Comparison of ENCODE assay signal across 10 mouse cellular contexts in genomic region chr6:124862406-124863124, GRCm38 (mm10). TPM values are rescaled to one million over a fixed set of nuclear protein-coding genes. Genes with fewer than 3 reads are reported as not detected.
DNase-seq lines count a peak whose midpoint lies in the region; ATAC-seq and TF ChIP-seq lines count a peak whose summit lies in the region.
"Had no signal": no experiment of that assay in that cellular context is flagged by ENCODE, and none has a peak within 500 bp of the region (broad histone marks: within the 10 kb centered on the region; RNA-seq: fewer than 3 reads in every experiment).

No protein-coding gene starts in this region.

- H3K27me3 ChIP-seq in heart, embryonic 13.5 days (replicated peaks) = peaks cover 84% of the 10 kb centered on the region
- peaks cover 83% of the 10 kb centered on the region for H3K27me3 ChIP-seq in E14TG2a.4 (ENCODE audit: insufficient read depth, low read length)
- H3K27me3 ChIP-seq in forebrain, embryonic 14.5 days (replicated peaks; ENCODE audit: control insufficient read depth, insufficient read depth, low read length) = no peaks in the 10 kb centered on the region
- H3K27me3 ChIP-seq in midbrain, embryonic 11.5 days (ENCODE audit: control insufficient read depth, insufficient read depth, low read length) = peaks cover 5% of the 10 kb centered on the region; the same call in 1 of the 2 replicates

- WGBS in heart, embryonic 13.5 days = 12% methylated on average over 8 of the region's 8 CpGs
- WGBS in forebrain, embryonic 14.5 days = 12% methylated on average over 8 of the region's 8 CpGs
- WGBS in midbrain, embryonic 11.5 days = 11% methylated on average over 8 of the region's 8 CpGs

- H3K4me2 ChIP-seq in heart, embryonic 13.5 days = peak overlapping the region; percentile 91
- peak overlapping the region; percentile 77 for H3K4me2 ChIP-seq in forebrain, embryonic 14.5 days (ENCODE audit: low read length)
- H3K4me2 ChIP-seq in midbrain, embryonic 11.5 days = peak overlapping the region; percentile 85

- H3K27ac ChIP-seq in heart, embryonic 13.5 days (replicated peaks) = no peak overlapping the region
- peak overlapping the region; percentile 90 for H3K27ac ChIP-seq in forebrain, embryonic 14.5 days (ENCODE audit: low read depth, low read length)
- H3K27ac ChIP-seq in midbrain, embryonic 11.5 days (ENCODE audit: low read depth, low read length) = no peak overlapping the region; the same call in 1 of the 2 replicates

- H3K9me3 ChIP-seq in heart, embryonic 13.5 days = no peaks in the 10 kb centered on the region
- H3K9me3 ChIP-seq in E14TG2a.4 (ENCODE audit: low read length) = no peaks in the 10 kb centered on the region
- no peaks in the 10 kb centered on the region for H3K9me3 ChIP-seq in forebrain, embryonic 14.5 days (replicated peaks; ENCODE audit: control insufficient read depth, low read length)
- no peaks in the 10 kb centered on the region for H3K9me3 ChIP-seq in midbrain, embryonic 11.5 days (ENCODE audit: control insufficient read depth, low read length)

- peaks cover 30% of the 10 kb centered on the region for H3K4me1 ChIP-seq in heart, embryonic 13.5 days
- peaks cover 73% of the 10 kb centered on the region for H3K4me1 ChIP-seq in E14TG2a.4 (replicated peaks; ENCODE audit: low read depth, low read length)
- peaks cover 25% of the 10 kb centered on the region for H3K4me1 ChIP-seq in forebrain, embryonic 14.5 days (ENCODE audit: control insufficient read depth, insufficient read depth, low read length)
- H3K4me1 ChIP-seq in midbrain, embryonic 11.5 days (ENCODE audit: control insufficient read depth, insufficient read depth, low read length) = peaks cover 35% of the 10 kb centered on the region

- no peak for ATAC-seq in heart, embryonic 13.5 days (ENCODE audit: extremely low read depth, insufficient number of reproducible peaks, low FRiP score, low TSS enrichment)
- no peak; the same call in 1 of the 2 replicates for ATAC-seq in forebrain, embryonic 14.5 days
- 0 out of 2 replicates have a peak, but pooled peaks have one; percentile 0 for ATAC-seq in midbrain, embryonic 11.5 days (ENCODE audit: low FRiP score)

- DNase-seq in heart, adult 8-10 months (ENCODE audit: low spot score) = no peak
- no peak for DNase-seq in forebrain, embryonic 14.5 days (ENCODE audit: low spot score)
- peak; percentile 91 for DNase-seq in midbrain, embryonic 11.5 days (ENCODE audit: low spot score, missing footprints)
- no peak for DNase-seq in retina, embryonic 14.5 days (ENCODE audit: low spot score)
- no peak for DNase-seq in T-cell, adult 2 months (ENCODE audit: low spot score)
- DNase-seq in lung, postnatal 36 days = no peak

- H3K4me3 ChIP-seq in heart, embryonic 13.5 days = peak overlapping the region; percentile 60
- H3K4me3 ChIP-seq in E14TG2a.4 (replicated peaks; ENCODE audit: low read length) = peak overlapping the region; percentile 81
- H3K4me3 ChIP-seq in forebrain, embryonic 14.5 days (ENCODE audit: low read depth, low read length) = peak overlapping the region; percentile 60
- peak overlapping the region; percentile 53 for H3K4me3 ChIP-seq in midbrain, embryonic 11.5 days (ENCODE audit: low read depth, low read length)
- H3K4me3 ChIP-seq: erythroblast, embryonic 14.5 days had no signal

- TF ChIP-seq CTCF in E14TG2a.4 (conservative IDR thresholded peaks at IDR 0.05; ENCODE audit: low read length) = no peak

- peak overlapping the region; percentile 85 for H3K9ac ChIP-seq in heart, embryonic 13.5 days
- peak overlapping the region; percentile 79 for H3K9ac ChIP-seq in forebrain, embryonic 14.5 days (ENCODE audit: low read length)
- peak overlapping the region; percentile 82 for H3K9ac ChIP-seq in midbrain, embryonic 11.5 days (ENCODE audit: low read length)

- no peaks in the 10 kb centered on the region for H3K36me3 ChIP-seq in heart, embryonic 13.5 days
- H3K36me3 ChIP-seq in E14TG2a.4 (ENCODE audit: insufficient read depth, low read length) = no peaks in the 10 kb centered on the region
- 0 out of 2 replicates have a peak, but pooled peaks cover 10% of the 10 kb centered on the region for H3K36me3 ChIP-seq in forebrain, embryonic 14.5 days (ENCODE audit: control insufficient read depth, insufficient read depth, low read length)
- no peaks in the 10 kb centered on the region for H3K36me3 ChIP-seq in midbrain, embryonic 11.5 days (ENCODE audit: control insufficient read depth, insufficient read depth, low read length)

RNA-seq across cellular contexts. Expression of gene Gpr162, which starts 1.2 kb away (rescaled TPM):
- polyA plus RNA-seq in heart, embryonic 13.5 days (2015; fragmentation: Nextera tagmentation; extraction: Ambion mirVana) = 1.6 TPM in 2 replicates
- 1 to 10 TPM in 1 of 4 experiments, under 1 TPM in 3; 0.31 to 1.6 (median 0.74) TPM for total RNA-seq in heart, adult 8-10 months (2022)
- 11.0 and 13.0 TPM in 2 replicates for polyA plus RNA-seq in forebrain, embryonic 14.5 days (2014; fragmentation: Nextera tagmentation; extraction: Ambion mirVana)
- polyA plus RNA-seq in midbrain, embryonic 11.5 days (2014; fragmentation: Nextera tagmentation; extraction: Ambion mirVana) = 1.6 and 2.1 TPM in 2 replicates
- total RNA-seq: neutrophil, adult 5-6 weeks had no signal

RNA-seq across cellular contexts. Expression of gene P3h3, which starts 5.0 kb away (rescaled TPM):
- 15.5 and 17.7 TPM in 2 replicates for polyA plus RNA-seq in heart, embryonic 13.5 days (2015; fragmentation: Nextera tagmentation; extraction: Ambion mirVana)
- 1 to 10 TPM; 8.0 to 9.7 (median 9.4) TPM for total RNA-seq in heart, adult 8-10 months (2022)
- polyA plus RNA-seq in forebrain, embryonic 14.5 days (2014; fragmentation: Nextera tagmentation; extraction: Ambion mirVana) = 6.2 and 10.1 TPM in 2 replicates
- polyA plus RNA-seq in midbrain, embryonic 11.5 days (2014; fragmentation: Nextera tagmentation; extraction: Ambion mirVana) = 7.8 and 7.9 TPM in 2 replicates
- total RNA-seq: neutrophil, adult 5-6 weeks had no signal
- polyA plus RNA-seq: erythroblast, embryonic 14.5 days had no signal

RNA-seq across cellular contexts. Expression of gene Gnb3, which starts 22.5 kb away (rescaled TPM):
- 7.8 and 11.7 TPM in 2 replicates for polyA plus RNA-seq in heart, embryonic 13.5 days (2015; fragmentation: Nextera tagmentation; extraction: Ambion mirVana)
- total RNA-seq in heart, adult 8-10 months (2022) = 10 to 100 TPM; 11.6 to 18.4 (median 16.7) TPM
- 0.54 and 0.89 TPM in 2 replicates for polyA plus RNA-seq in forebrain, embryonic 14.5 days (2014; fragmentation: Nextera tagmentation; extraction: Ambion mirVana)
- polyA plus RNA-seq in midbrain, embryonic 11.5 days (2014; fragmentation: Nextera tagmentation; extraction: Ambion mirVana) = 3.8 TPM in 2 replicates
- polyA plus RNA-seq: erythroblast, embryonic 14.5 days had no signal

RNA-seq across cellular contexts. Expression of gene Cd4, which starts 25.5 kb away (rescaled TPM):
- polyA plus RNA-seq in heart, embryonic 13.5 days (2015; fragmentation: Nextera tagmentation; extraction: Ambion mirVana) = not detected in 2 replicates
- under 1 TPM; 0.19 to 0.54 (median 0.25) TPM for total RNA-seq in heart, adult 8-10 months (2022)
- polyA plus RNA-seq in forebrain, embryonic 14.5 days (2014; fragmentation: Nextera tagmentation; extraction: Ambion mirVana) = 0.29 and 0.38 TPM in 2 replicates
- polyA plus RNA-seq in midbrain, embryonic 11.5 days (2014; fragmentation: Nextera tagmentation; extraction: Ambion mirVana) = not detected in 2 replicates
- polyA plus RNA-seq: erythroblast, embryonic 14.5 days had no signal

RNA-seq across cellular contexts. Expression of gene Cdca3, which starts 33.2 kb away (rescaled TPM):
- polyA plus RNA-seq in heart, embryonic 13.5 days (2015; fragmentation: Nextera tagmentation; extraction: Ambion mirVana) = 123 and 132 TPM in 2 replicates
- total RNA-seq in heart, adult 8-10 months (2022) = 1 to 10 TPM in 1 of 4 experiments, under 1 TPM in 3; 0.14 to 1.4 (median 0.40) TPM
- 107 and 139 TPM in 2 replicates for polyA plus RNA-seq in forebrain, embryonic 14.5 days (2014; fragmentation: Nextera tagmentation; extraction: Ambion mirVana)
- 225 and 244 TPM in 2 replicates for polyA plus RNA-seq in midbrain, embryonic 11.5 days (2014; fragmentation: Nextera tagmentation; extraction: Ambion mirVana)
